Mouse (Mus musculus): ENCODE data around the gene Naa80. TPM values are rescaled to one million over a fixed set of nuclear protein-coding genes. Genes with fewer than 3 reads are reported as not detected.
"Not testable (repeated sequence)": the region's sequence is repeated elsewhere in the genome, so short reads cannot be mapped to it uniquely, and the experiment has no call there.

Naa80 gene
- polyA plus RNA-seq, 2 experiments: 17.2 to 38.7 TPM

- H3K4me3 ChIP-seq (replicated peaks; ENCODE audit: low read length): peak within 1 kb of the TSS; percentile 77
- DNase-seq (ENCODE audit: low spot score) (peak; percentile 92), ATAC-seq (ENCODE audit: low FRiP score, low read depth) (peak; percentile 93)
- H3K9me3 ChIP-seq (ENCODE audit: control insufficient read depth, low read length): no peaks in the 10 kb centered on the region
- H3K4me1 ChIP-seq (ENCODE audit: control insufficient read depth, insufficient read depth, low read length): peaks cover 12% of the 10 kb centered on the region; the same call in 1 of the 2 replicates
- H3K9ac ChIP-seq (ENCODE audit: low read depth, low read length, severe bottlenecking): peak within 1 kb of the TSS; percentile 68
- peak within 1 kb of the TSS; percentile 74 for H3K4me2 ChIP-seq (replicated peaks; ENCODE audit: low read depth, low read length, severe bottlenecking)
- TF ChIP-seq POLR2A (IDR thresholded peaks at IDR 0.05; ENCODE audit: borderline replicate concordance, extremely low read depth, insufficient read depth, insufficient read length): no peak
- peaks cover 52% of the 10 kb centered on the region for H3K36me3 ChIP-seq (ENCODE audit: control insufficient read depth, insufficient read depth, low read length)
- under 1% methylated on average over 45 of the region's 46 CpGs for WGBS
- H3K27me3 ChIP-seq (ENCODE audit: control insufficient read depth, insufficient read depth, low read length): no peaks in the 10 kb centered on the region
- 0 out of 2 replicates have a peak within 1 kb of the TSS, but pooled peaks have one; percentile 13 for H3K27ac ChIP-seq (replicated peaks; ENCODE audit: low read depth, low read length)
Observed at GRCm38 (mm10) chr9:107563029-107563581, 15.6 kb upstream of the Naa80 start, which contains the start of gene Tusc2. TSS of gene Tusc2 (plus strand) at chr9:107563255.

GRCm38 (mm10) chr9:107565556-107565955 lies 13.1 kb upstream of the Naa80 start:
- not testable (repeated sequence) for ATAC-seq (ENCODE audit: low FRiP score, low read depth); H3K4me3 ChIP-seq (replicated peaks; ENCODE audit: low read length); DNase-seq (ENCODE audit: low spot score); H3K27ac ChIP-seq (replicated peaks; ENCODE audit: low read depth, low read length); H3K9me3 ChIP-seq (ENCODE audit: control insufficient read depth, low read length); H3K27me3 ChIP-seq (ENCODE audit: control insufficient read depth, insufficient read depth, low read length); H3K9ac ChIP-seq (ENCODE audit: low read depth, low read length, severe bottlenecking); H3K4me2 ChIP-seq (replicated peaks; ENCODE audit: low read depth, low read length, severe bottlenecking)
- WGBS: 51% methylated on average over 5 of the region's 5 CpGs
- Histone ChIP-seq H3K4me1 (ENCODE audit: control insufficient read depth, insufficient read depth, low read length) (peaks cover 22% of the 10 kb centered on the region), H3K36me3 (ENCODE audit: control insufficient read depth, insufficient read depth, low read length) (peaks cover 27% of the 10 kb centered on the region)

- DNase-seq (ENCODE audit: low spot score) (peak; percentile 75), ATAC-seq (ENCODE audit: low FRiP score, low read depth) (no peak)
- Histone ChIP-seq H3K9ac (ENCODE audit: low read depth, low read length, severe bottlenecking) (no peak overlapping the region), H3K4me1 (ENCODE audit: control insufficient read depth, insufficient read depth, low read length) (peaks cover 27% of the 10 kb centered on the region), H3K27ac (replicated peaks; ENCODE audit: low read depth, low read length) (no peak overlapping the region), H3K36me3 (ENCODE audit: control insufficient read depth, insufficient read depth, low read length) (peaks cover 26% of the 10 kb centered on the region), H3K4me2 (replicated peaks; ENCODE audit: low read depth, low read length, severe bottlenecking) (no peak overlapping the region), H3K9me3 (ENCODE audit: control insufficient read depth, low read length) (no peaks in the 10 kb centered on the region), H3K4me3 (replicated peaks; ENCODE audit: low read length) (no peak overlapping the region; the same call in 1 of the 2 replicates), H3K27me3 (ENCODE audit: control insufficient read depth, insufficient read depth, low read length) (no peaks in the 10 kb centered on the region)
- 61% methylated on average over 15 of the region's 15 CpGs for WGBS
- no peak for TF ChIP-seq POLR2A (IDR thresholded peaks at IDR 0.05; ENCODE audit: borderline replicate concordance, extremely low read depth, insufficient read depth, insufficient read length)
Observed at GRCm38 (mm10) chr9:107566041-107566709, 12.5 kb upstream of the Naa80 start.

- ATAC-seq (ENCODE audit: low FRiP score, low read depth): no peak
Observed at GRCm38 (mm10) chr9:107566855-107567254, 11.8 kb upstream of the Naa80 start.

GRCm38 (mm10) chr9:107567702-107568319 lies 10.9 kb upstream of the Naa80 start, which contains the start of gene Hyal2:
TSS of gene Hyal2 (plus strand) at chr9:107567945.
- WGBS: 9% methylated on average over 17 of the region's 18 CpGs
- ATAC-seq (ENCODE audit: low FRiP score, low read depth) (no peak), DNase-seq (ENCODE audit: low spot score) (no peak)
- H3K4me3 ChIP-seq (replicated peaks; ENCODE audit: low read length): peak within 1 kb of the TSS; percentile 75
- no peaks in the 10 kb centered on the region for H3K9me3 ChIP-seq (ENCODE audit: control insufficient read depth, low read length)
- TF ChIP-seq POLR2A (IDR thresholded peaks at IDR 0.05; ENCODE audit: borderline replicate concordance, extremely low read depth, insufficient read depth, insufficient read length): no peak
- H3K36me3 ChIP-seq (ENCODE audit: control insufficient read depth, insufficient read depth, low read length): peaks cover 28% of the 10 kb centered on the region
- H3K27ac ChIP-seq (replicated peaks; ENCODE audit: low read depth, low read length): peak within 1 kb of the TSS; percentile 75
- peak within 1 kb of the TSS; percentile 78 for H3K9ac ChIP-seq (ENCODE audit: low read depth, low read length, severe bottlenecking)
- peak within 1 kb of the TSS; percentile 93 for H3K4me2 ChIP-seq (replicated peaks; ENCODE audit: low read depth, low read length, severe bottlenecking)
- H3K27me3 ChIP-seq (ENCODE audit: control insufficient read depth, insufficient read depth, low read length): no peaks in the 10 kb centered on the region
- H3K4me1 ChIP-seq (ENCODE audit: control insufficient read depth, insufficient read depth, low read length): peaks cover 31% of the 10 kb centered on the region

More at GRCm38 (mm10) chr9:107566855-107567254, 11.8 kb upstream of the Naa80 start:
- Histone ChIP-seq H3K36me3 (ENCODE audit: control insufficient read depth, insufficient read depth, low read length) (peaks cover 26% of the 10 kb centered on the region), H3K4me1 (ENCODE audit: control insufficient read depth, insufficient read depth, low read length) (peaks cover 31% of the 10 kb centered on the region), H3K4me3 (replicated peaks; ENCODE audit: low read length) (no peak overlapping the region), H3K9ac (ENCODE audit: low read depth, low read length, severe bottlenecking) (no peak overlapping the region), H3K9me3 (ENCODE audit: control insufficient read depth, low read length) (no peaks in the 10 kb centered on the region), H3K27me3 (ENCODE audit: control insufficient read depth, insufficient read depth, low read length) (no peaks in the 10 kb centered on the region), H3K4me2 (replicated peaks; ENCODE audit: low read depth, low read length, severe bottlenecking) (peak overlapping the region; percentile 93; the same call in 1 of the 2 replicates), H3K27ac (replicated peaks; ENCODE audit: low read depth, low read length) (peak overlapping the region; percentile 75; the same call in 1 of the 2 replicates)
- 75% methylated on average over 3 of the region's 3 CpGs for WGBS
- no peak for TF ChIP-seq POLR2A (IDR thresholded peaks at IDR 0.05; ENCODE audit: borderline replicate concordance, extremely low read depth, insufficient read depth, insufficient read length)
- no peak for DNase-seq (ENCODE audit: low spot score)
